Mouse (Mus musculus) embryonic facial prominence, embryonic 11.5 days (tissue): ENCODE measurements around the gene Slc22a20. TPM values are rescaled to one million over a fixed set of nuclear protein-coding genes. Genes with fewer than 3 reads are reported as not detected.
A peak's percentile ranks its signal among the peaks of the same experiment; 100 is the strongest.

Source experiments
- ATAC-seq: fragments of 200-750 bp; cut with Nextera tagmentation; replicated peaks from 2 replicates; pipeline ENCODE4 v1.8.0; 2017; ENCODE audit warnings: low read depth; ENCODE audit not compliant: insufficient number of reproducible peaks, low FRiP score, low TSS enrichment
- DNase-seq: peaks from one replicate; pipeline ENCODE4 v3.0.0-alpha.2; 2015; ENCODE audit warnings: low spot score
- H3K27ac ChIP-seq: fragments of 300-500 bp; sonication (generic); replicated peaks from 2 replicates; pipeline ENCODE4 v1.5.1; 2014; ENCODE audit warnings: mild to moderate bottlenecking, low read depth, low read length, control low read depth
- H3K27me3 ChIP-seq: fragments of 300-500 bp; sonication (generic); 2 replicates; pipeline ENCODE4 v1.6.1; 2014; ENCODE audit warnings: mild to moderate bottlenecking, low read length, moderate library complexity, mixed read lengths; ENCODE audit not compliant: control insufficient read depth, insufficient read depth
- H3K36me3 ChIP-seq: fragments of 300-500 bp; sonication (generic); replicated peaks from 2 replicates; pipeline ENCODE4 v1.6.1; 2014; ENCODE audit warnings: low read depth, mild to moderate bottlenecking, low read length, moderate library complexity, mixed read lengths; ENCODE audit not compliant: control insufficient read depth, insufficient read depth
- H3K4me1 ChIP-seq: fragments of 300-500 bp; sonication (generic); 2 replicates; pipeline ENCODE4 v1.6.1; 2014; ENCODE audit warnings: low read length, mixed read lengths; ENCODE audit not compliant: control insufficient read depth, insufficient read depth
- H3K4me2 ChIP-seq: fragments of 300-500 bp; sonication (generic); 2 replicates; pipeline ENCODE4 v1.6.1; 2014; ENCODE audit warnings: low read depth, mild to moderate bottlenecking, control low read depth, low read length, moderate library complexity
- H3K4me3 ChIP-seq: fragments of 300-500 bp; sonication (generic); 2 replicates; pipeline ENCODE4 v1.5.1; 2014; ENCODE audit warnings: low read depth, low read length, control low read depth
- H3K9ac ChIP-seq: fragments of 300-500 bp; sonication (generic); replicated peaks from 2 replicates; pipeline ENCODE4 v1.6.1; 2014; ENCODE audit warnings: mild to moderate bottlenecking, control low read depth, low read length
- H3K9me3 ChIP-seq: fragments of 300-500 bp; sonication (generic); replicated peaks from 2 replicates; pipeline ENCODE4 v1.6.1; 2016; ENCODE audit warnings: mild to moderate bottlenecking, low read length, inconsistent platforms, mixed read lengths; ENCODE audit not compliant: control insufficient read depth
- WGBS: fragments of 180-500 bp; shearing (Covaris S2); extraction: QIAGEN DNeasy Blood & Tissue Kit; methylation state at CpG from one replicate; pipeline ENCODE4 v1.1.7; 2014; 5-methylcytosine and 5-hydroxymethylcytosine counted together
- polyA plus RNA-seq: library from polyadenylated mRNA; unstranded; fragments of >200 nt; fragmentation: Nextera tagmentation; extraction: Ambion mirVana; gene quantifications from 2 replicates; pipeline ENCODE4 v1.2.1, GENCODE M21; 2014

The Slc22a20 gene
- polyA plus RNA-seq, 1 experiment from 2014 or later: not detected

GRCm38 (mm10) chr19:5965280-5965679 is 20.7 kb downstream of the Slc22a20 start:
- Histone ChIP-seq H3K4me1 (no peaks in the 10 kb centered on the region), H3K27ac (no peak overlapping the region), H3K4me3 (no peak overlapping the region), H3K4me2 (no peak overlapping the region), H3K9me3 (no peaks in the 10 kb centered on the region), H3K9ac (no peak overlapping the region), H3K36me3 (no peaks in the 10 kb centered on the region), H3K27me3 (no peaks in the 10 kb centered on the region)
- DNase-seq (peak; percentile 89), ATAC-seq (no peak)
- 5% methylated on average over 4 of the region's 4 CpGs for WGBS

GRCm38 (mm10) chr19:5964804-5965203 is 21.1 kb downstream of the Slc22a20 start:
- Histone ChIP-seq H3K36me3 (no peaks in the 10 kb centered on the region), H3K27ac (no peak overlapping the region), H3K9me3 (no peaks in the 10 kb centered on the region), H3K9ac (peak overlapping the region; percentile 75; the same call in 1 of the 2 replicates), H3K4me2 (peak overlapping the region; percentile 72; the same call in 1 of the 2 replicates), H3K4me3 (peak overlapping the region; percentile 66), H3K27me3 (no peaks in the 10 kb centered on the region), H3K4me1 (no peaks in the 10 kb centered on the region)
- DNase-seq: no peak
- ATAC-seq: no peak
- WGBS: 79% methylated on average over 2 of the region's 2 CpGs

- H3K9ac ChIP-seq: peak within 1 kb of the TSS; percentile 75
- no peaks in the 10 kb centered on the region for H3K9me3 ChIP-seq
- ATAC-seq (peak; percentile 81), DNase-seq (peak; percentile 95)
- WGBS: under 1% methylated on average over 50 of the region's 50 CpGs
- no peaks in the 10 kb centered on the region for H3K4me1 ChIP-seq
- H3K4me3 ChIP-seq: peak within 1 kb of the TSS; percentile 66
- H3K27ac ChIP-seq: 0 out of 2 replicates have a peak within 1 kb of the TSS, but pooled peaks have one; percentile 7
- H3K36me3 ChIP-seq: no peaks in the 10 kb centered on the region
- H3K4me2 ChIP-seq: peak within 1 kb of the TSS; percentile 72
- H3K27me3 ChIP-seq: no peaks in the 10 kb centered on the region
Observed at GRCm38 (mm10) chr19:5963883-5964562, 21.9 kb downstream of the Slc22a20 start, which contains the start of gene Pola2. TSS of gene Pola2 (minus strand) at chr19:5964202.

GRCm38 (mm10) chr19:5962651-5963050 is 23.3 kb downstream of the Slc22a20 start:
- ATAC-seq (no peak), DNase-seq (no peak)
- Histone ChIP-seq H3K4me3 (peak overlapping the region; percentile 66; the same call in 1 of the 2 replicates), H3K36me3 (no peaks in the 10 kb centered on the region), H3K27me3 (no peaks in the 10 kb centered on the region), H3K9ac (0 out of 2 replicates have a peak overlapping the region, but pooled peaks have one; percentile 0), H3K4me1 (no peaks in the 10 kb centered on the region), H3K4me2 (peak overlapping the region; percentile 72), H3K27ac (no peak overlapping the region), H3K9me3 (no peaks in the 10 kb centered on the region)
- 24% methylated on average over 1 of the region's 1 CpGs for WGBS

- Histone ChIP-seq H3K27me3 (no peaks in the 10 kb centered on the region), H3K9me3 (no peaks in the 10 kb centered on the region), H3K4me1 (no peaks in the 10 kb centered on the region), H3K27ac (no peak overlapping the region), H3K4me2 (no peak overlapping the region), H3K9ac (no peak overlapping the region), H3K36me3 (no peaks in the 10 kb centered on the region; the same call in 1 of the 2 replicates), H3K4me3 (no peak overlapping the region)
- WGBS: 84% methylated on average over 5 of the region's 5 CpGs
- no peak for ATAC-seq
- no peak for DNase-seq
Observed at GRCm38 (mm10) chr19:5957371-5957770, 28.6 kb downstream of the Slc22a20 start.

GRCm38 (mm10) chr19:5956685-5957084 is 29.3 kb downstream of the Slc22a20 start:
- no peaks in the 10 kb centered on the region for H3K9me3 ChIP-seq
- no peak overlapping the region for H3K27ac ChIP-seq
- H3K9ac ChIP-seq: no peak overlapping the region
- no peaks in the 10 kb centered on the region; the same call in 1 of the 2 replicates for H3K36me3 ChIP-seq
- no peak overlapping the region for H3K4me3 ChIP-seq
- WGBS: 25% methylated on average over 3 of the region's 3 CpGs
- ATAC-seq: no peak; the same call in 1 of the 2 replicates
- no peak overlapping the region for H3K4me2 ChIP-seq
- peak; percentile 80 for DNase-seq
- no peaks in the 10 kb centered on the region for H3K27me3 ChIP-seq
- no peaks in the 10 kb centered on the region for H3K4me1 ChIP-seq

GRCm38 (mm10) chr19:5955704-5956670 is 30.0 kb downstream of the Slc22a20 start:
- H3K9me3 ChIP-seq: no peaks in the 10 kb centered on the region
- H3K27ac ChIP-seq: no peak overlapping the region
- no peak overlapping the region for H3K4me3 ChIP-seq
- no peak for ATAC-seq
- no peak overlapping the region for H3K4me2 ChIP-seq
- H3K36me3 ChIP-seq: no peaks in the 10 kb centered on the region; the same call in 1 of the 2 replicates
- H3K9ac ChIP-seq: no peak overlapping the region
- no peaks in the 10 kb centered on the region for H3K27me3 ChIP-seq
- H3K4me1 ChIP-seq: no peaks in the 10 kb centered on the region
- no peak for DNase-seq
- WGBS: 84% methylated on average over 28 of the region's 28 CpGs
